Mouse (Mus musculus) right cerebral cortex, postnatal 14 days (tissue): Measurements from ENCODE around the gene 2310009B15Rik.

Experiments
- DNase-seq: peaks from one replicate; pipeline ENCODE4 v3.0.0; 2022

Gene 2310009B15Rik

DNA sequence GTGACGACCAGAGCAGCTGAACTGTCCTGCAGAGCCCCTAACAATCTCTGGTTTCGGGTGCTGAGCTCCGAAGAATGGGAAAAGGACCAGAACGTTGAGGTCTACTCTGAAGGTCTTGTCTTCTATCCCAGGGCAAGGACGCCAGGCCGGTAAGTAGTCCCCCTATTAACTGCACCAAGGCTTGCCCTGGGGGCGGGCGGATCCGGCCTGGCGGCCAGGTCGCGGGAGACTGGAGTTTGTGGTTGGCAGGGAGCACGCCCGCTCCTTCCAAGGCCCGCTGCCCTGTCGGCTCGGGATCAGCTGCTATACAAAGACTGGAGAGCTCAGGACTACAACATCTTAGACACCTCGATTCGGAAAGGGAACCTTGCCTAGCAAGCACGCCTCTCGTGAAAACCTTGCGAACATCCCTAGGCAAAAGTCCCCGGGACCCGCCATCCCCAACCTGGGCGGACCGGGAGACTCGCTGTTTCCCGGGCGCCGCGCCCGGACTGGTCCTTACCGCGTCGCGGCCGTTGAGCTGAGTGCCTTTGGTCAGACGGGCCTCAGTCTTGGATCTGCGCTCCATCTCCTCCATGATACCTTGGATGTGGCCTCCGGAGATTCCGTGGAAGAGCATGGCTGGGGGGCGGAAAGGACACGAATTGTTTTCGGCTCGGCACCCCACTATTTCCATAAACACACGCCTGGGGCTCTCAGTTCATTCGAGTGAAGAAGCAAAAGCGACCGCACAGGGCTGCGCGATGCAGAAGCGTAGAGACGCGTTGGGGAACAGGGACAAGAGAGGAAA, 15.2 kb downstream of the 2310009B15Rik start:
- DNase-seq: no peak

DNA sequence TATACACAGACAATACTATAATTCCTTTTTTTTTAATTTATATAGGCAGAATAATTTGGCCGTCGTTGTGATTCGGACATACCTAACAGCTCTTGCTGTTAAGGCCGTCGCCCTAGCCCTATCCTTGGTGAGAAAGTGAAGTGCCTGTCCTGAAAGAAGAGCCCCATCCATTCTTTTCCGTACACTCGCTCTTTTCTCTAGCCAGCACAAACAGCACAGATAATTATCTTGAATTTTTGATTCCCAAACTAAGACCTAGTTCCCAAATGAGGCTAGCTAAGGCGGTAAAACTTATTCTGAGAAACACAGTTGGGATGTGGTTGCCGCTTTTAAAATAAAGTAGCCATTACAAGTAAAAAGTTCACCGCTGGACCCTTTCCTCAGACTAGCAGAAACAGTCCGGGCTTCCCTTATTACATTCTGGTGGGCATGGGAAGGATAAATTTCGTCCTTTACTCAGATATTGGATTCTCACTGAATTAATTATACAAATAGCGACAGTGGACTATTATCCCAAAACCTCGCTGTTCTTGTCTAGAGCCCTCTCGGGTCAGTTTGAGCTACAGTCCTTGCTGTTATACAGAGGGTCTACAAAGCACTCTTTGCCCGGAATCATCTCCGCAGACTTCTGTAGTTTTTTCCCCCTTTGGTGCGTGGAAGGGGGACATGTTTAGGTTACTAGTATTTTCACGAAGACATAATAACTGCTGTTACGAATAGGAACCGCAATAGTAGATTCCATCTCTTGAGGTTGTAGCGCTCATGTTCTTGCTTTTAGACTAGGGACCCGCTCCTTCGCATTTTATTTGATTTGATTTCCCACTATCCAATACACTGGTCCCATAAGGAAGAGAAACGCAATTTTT, 16.0 kb downstream of the 2310009B15Rik start:
- no peak for DNase-seq

DNA sequence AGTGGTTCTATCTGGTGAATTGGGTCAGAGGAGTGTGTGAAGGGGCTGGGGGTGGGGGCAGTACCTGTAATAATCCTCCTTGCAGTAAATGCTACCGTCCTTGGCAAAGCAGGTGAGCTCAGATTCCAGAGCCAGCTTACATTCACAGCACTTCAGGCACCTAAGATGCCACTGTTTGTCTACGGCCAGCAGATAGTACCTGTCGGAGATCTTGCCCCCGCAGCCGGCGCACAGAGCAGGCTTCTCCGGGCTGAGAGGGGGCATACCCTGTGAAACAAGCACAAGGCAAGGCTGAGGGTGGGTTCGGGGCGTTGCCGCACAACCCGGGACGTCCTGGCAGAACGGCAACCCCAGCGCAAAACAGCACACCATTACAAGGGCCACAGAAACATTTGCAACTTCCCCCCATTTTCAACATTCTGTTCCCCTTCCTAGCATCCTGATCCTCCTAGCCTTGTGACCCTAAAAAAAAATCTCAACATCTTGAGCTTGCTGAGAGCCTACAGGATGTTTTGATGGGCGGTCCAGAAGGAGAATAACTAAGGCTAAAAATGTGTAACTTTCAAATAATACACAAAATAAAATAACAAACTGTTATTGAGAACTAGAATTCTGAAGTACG, 16.7 kb downstream of the 2310009B15Rik start:
- no peak for DNase-seq

DNA sequence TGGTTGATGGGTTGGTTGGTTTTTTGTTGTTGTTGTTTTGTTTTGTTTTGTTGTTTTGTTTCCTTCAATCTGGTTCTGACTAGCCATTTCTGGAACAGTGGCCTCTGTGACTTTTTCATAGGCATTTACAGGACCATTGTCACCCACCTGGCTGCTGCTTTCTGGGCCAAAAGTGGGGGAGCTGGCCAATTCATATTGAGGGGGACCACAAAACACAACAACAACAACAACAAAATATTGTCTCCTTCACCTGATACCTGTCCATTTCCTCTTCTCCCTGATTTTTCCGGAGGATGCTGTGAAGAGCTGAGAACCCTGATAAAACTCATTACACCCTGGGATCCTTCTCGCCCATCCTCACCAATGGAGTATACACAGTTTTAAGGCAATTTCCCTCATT, 17.4 kb downstream of the 2310009B15Rik start:
- no peak for DNase-seq

DNA sequence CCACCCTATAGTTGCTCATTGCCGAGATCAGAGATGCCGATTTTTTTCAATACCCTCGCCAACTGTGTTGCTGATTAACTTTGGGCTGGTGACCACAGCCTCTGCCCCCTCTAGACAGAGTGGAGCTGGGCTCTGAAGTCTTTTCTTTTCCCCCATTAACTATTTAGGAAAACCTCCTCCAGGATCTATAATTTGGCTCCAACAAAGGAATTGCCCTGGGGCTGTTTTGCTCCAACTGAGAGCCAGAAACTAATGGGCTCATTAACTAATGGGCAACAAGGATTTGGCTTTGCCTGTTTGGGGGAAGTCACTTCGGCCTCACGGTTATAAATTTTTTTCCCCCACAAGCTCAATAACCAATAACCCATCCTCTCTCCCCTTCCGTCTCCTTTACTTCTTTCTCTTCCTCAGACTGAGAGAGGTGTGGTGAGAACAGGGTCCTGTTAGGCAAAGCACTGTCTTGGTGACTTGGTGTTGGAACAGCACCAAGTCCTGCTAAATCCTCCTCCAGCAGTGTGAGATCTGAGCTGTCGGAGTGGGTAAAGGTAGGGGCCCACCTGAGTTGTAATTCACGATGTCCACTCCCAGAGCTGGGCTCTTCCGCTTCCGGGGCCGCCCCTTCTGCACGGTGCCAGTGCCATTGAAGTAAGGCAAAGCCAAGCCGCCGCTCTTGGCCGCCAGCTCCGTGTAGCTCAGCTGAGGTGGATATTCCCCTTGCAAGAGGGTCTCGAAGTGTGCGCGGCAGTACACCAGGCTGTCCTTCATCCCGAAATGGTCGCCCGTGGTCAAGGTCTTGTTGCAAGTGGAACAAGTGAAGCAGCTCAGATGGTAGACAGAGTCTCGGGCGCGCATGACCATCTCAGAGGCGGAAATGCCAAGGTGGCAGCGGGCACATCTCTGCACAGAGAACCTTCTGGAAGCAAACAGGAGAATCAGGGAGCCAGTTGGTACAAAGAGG, 18.6 kb downstream of the 2310009B15Rik start:
- DNase-seq: no peak

DNA sequence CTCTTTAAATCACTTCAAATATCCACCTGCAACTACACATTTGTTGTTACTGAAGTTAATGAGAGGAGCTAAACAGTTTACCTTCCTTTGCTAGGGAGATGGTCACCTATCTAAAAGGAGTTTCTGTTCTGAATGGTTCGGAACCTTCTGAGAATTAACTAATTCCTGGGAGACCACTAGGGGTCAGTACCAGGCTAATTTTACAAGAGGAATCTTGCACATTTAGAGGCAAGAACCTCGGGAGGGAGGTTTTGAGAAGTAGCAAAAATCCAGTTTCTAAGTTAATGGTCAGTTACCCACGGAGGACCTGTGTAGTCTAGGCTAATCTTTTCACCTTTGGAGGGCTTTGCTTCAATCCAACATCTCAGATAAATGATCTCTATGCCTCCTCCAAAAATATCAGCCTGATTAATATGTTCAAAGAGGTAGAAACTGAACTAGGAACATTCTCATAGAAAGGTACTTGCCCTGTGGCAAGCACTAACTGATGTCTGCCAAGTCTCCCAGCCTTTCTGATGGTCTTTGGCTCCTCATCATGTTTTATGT, 21.2 kb downstream of the 2310009B15Rik start:
- DNase-seq: no peak

DNA sequence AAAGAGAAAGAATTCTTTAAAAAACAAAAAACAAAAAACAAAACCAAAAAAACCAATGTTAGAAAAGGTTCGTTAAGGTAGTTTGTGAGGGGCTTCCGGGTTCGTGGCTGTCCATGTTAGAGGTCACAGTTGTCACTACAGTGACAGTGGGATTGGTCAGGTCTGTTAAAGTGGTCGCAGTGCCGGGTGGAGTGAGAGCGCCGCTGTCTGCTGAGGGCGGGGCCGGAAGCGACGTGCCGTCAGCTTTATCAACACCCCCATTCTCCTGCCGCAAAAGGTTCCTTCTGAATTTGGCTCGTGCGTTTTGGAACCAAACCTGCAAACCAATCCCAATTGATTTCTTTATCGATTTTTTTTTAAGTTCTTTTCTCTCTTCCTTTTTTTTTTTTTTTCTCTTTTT, 25.3 kb downstream of the 2310009B15Rik start:
- no peak for DNase-seq

DNA sequence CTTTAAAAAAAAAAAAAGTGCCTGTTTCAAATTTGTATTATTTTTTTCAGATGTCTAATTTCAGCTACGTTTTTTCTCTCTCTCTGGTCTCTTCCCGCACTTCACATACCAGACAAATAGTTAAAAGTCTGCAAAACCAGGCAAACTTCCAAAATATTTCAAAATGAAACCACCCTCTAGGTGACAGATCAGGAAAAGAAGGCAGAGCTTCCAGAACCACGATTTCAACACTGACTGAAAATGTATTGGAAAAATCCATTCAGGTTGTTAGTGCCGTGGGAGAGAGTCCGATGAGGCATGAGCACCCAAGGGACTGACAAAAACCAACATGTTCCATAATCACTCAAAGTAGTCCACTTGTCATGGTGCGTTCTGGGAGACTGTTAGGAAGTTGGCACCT, 29.8 kb downstream of the 2310009B15Rik start:
- no peak for DNase-seq

DNA sequence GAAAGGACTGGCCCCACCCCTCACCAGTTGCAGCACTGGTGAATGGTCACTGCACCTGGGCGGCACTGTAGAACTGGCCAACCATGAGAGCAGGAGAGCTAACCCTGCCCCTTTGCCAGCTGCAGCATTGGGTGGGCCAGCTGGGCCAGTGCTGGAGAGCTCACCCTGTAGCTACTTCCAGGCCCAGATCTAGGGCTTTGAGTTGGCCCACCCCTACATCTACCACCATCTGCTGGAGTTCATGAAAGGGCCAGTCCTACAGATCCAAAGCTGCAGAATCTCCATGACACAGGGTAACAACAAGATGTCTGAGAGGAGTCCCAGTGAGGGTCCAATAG, 33.7 kb downstream of the 2310009B15Rik start:
- no peak for DNase-seq

DNA sequence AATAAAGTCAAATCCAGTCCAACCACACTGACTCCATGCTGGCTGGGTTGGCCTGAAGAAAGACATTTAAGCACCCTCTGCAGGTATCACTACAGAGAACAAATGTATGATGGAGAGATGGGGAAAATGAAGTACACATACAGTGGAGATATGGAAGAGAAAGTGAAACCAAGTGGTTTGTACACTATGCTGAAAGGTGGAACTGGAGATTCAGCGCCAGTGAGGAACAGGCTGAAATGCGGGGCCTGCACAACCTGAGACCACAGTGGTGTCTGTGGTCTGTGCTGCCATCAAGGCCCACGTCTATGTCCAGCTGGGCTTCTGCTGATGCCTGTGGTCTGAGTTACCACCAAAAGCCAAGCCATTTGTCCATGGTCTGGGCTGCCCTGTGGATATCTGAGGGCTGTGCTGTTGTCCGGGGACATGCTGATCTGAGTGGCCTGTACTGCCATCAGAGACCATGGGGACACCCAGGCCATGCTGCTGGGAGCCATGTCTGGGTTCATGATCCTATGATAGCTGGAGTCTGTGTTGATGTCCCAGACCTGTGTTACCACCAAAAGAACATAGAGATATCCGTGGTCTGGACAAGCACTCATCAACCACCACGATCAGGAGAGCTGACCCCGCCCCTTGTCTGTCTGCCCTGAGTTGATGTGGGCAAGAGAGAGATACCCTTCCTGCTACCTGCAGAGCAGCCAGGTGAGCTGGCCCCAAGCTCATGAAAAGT, 34.2 kb downstream of the 2310009B15Rik start:
- DNase-seq: no peak
